Mouse (Mus musculus) kidney, embryonic 15.5 days (tissue): Measurements from ENCODE around the gene Mcu. TPM values are rescaled to one million over a fixed set of nuclear protein-coding genes. Genes with fewer than 3 reads are reported as not detected.
A peak's percentile ranks its signal among the peaks of the same experiment; 100 is the strongest.

Experiments used
- ATAC-seq: fragments of 200-750 bp; cut with Nextera tagmentation; replicated peaks from 2 replicates; pipeline ENCODE4 v1.8.0; 2017; ENCODE audit warnings: moderate TSS enrichment; ENCODE audit not compliant: low FRiP score
- H3K27ac ChIP-seq: fragments of 300-500 bp; sonication (generic); 2 replicates; pipeline ENCODE4 v1.5.1; 2015; ENCODE audit warnings: mild to moderate bottlenecking, inconsistent platforms
- H3K27me3 ChIP-seq: fragments of 300-500 bp; sonication (generic); 2 replicates; pipeline ENCODE4 v1.6.1; 2015; ENCODE audit warnings: inconsistent platforms
- H3K36me3 ChIP-seq: fragments of 300-500 bp; sonication (generic); 2 replicates; pipeline ENCODE4 v1.6.1; 2015; ENCODE audit warnings: inconsistent platforms
- H3K4me1 ChIP-seq: fragments of 300-500 bp; sonication (generic); 2 replicates; pipeline ENCODE4 v1.6.1; 2015; ENCODE audit warnings: inconsistent platforms
- H3K4me2 ChIP-seq: fragments of 300-500 bp; sonication (generic); 2 replicates; pipeline ENCODE4 v1.6.1; 2015; ENCODE audit warnings: moderate library complexity, mild to moderate bottlenecking, inconsistent platforms
- H3K4me3 ChIP-seq: fragments of 300-500 bp; sonication (generic); replicated peaks from 2 replicates; pipeline ENCODE4 v1.5.1; 2015; ENCODE audit warnings: mild to moderate bottlenecking, inconsistent platforms
- H3K9ac ChIP-seq: fragments of 300-500 bp; sonication (generic); 2 replicates; pipeline ENCODE4 v1.6.1; 2015; ENCODE audit warnings: mild to moderate bottlenecking, inconsistent platforms
- H3K9me3 ChIP-seq: fragments of 300-500 bp; sonication (generic); replicated peaks from 2 replicates; pipeline ENCODE4 v1.6.1; 2016; ENCODE audit warnings: inconsistent platforms
- WGBS: fragments of 180-500 bp; shearing (Covaris S2); methylation state at CpG from one replicate; pipeline ENCODE4 v1.1.7; 2015; ENCODE audit warnings: mixed read lengths; 5-methylcytosine and 5-hydroxymethylcytosine counted together
- polyA plus RNA-seq: library from polyadenylated mRNA; unstranded; fragments of >200 nt; fragmentation: Nextera tagmentation; extraction: Ambion mirVana; gene quantifications from 2 replicates; pipeline ENCODE4 v1.2.1, GENCODE M21; 2015

Mcu gene
- polyA plus RNA-seq, 1 experiment from 2014 or later, result 34.8 TPM

DNA sequence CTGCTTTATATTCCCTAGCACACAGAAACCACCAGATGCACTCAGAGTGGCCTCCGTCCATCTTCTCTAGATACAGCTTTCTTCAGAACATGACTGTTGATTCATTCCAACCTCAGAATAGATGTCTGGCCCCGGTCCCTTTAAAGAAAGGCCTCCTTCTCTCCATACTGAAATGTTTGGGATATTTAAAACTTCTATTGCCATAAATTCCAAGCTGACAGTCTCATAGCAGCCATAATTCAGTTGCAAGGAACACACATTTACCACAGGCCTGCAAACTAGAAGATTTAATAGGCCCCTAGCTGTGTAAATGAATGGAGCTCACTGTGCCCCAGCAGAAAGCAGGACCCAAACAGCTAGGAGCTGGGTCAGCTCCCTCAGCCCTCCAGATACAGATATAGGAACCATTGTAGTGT is 50.5 kb downstream of the Mcu start:
- H3K4me1 ChIP-seq, result peaks cover 54% of the 10 kb centered on the region
- peaks cover 4% of the 10 kb centered on the region; the same call in 1 of the 2 replicates for H3K36me3 ChIP-seq
- no peaks in the 10 kb centered on the region for H3K27me3 ChIP-seq
- ATAC-seq, result 0 out of 2 replicates have a peak, but pooled peaks have one; percentile 10
- H3K27ac ChIP-seq, result 0 out of 2 replicates have a peak overlapping the region, but pooled peaks have one; percentile 37
- H3K9ac ChIP-seq, result no peak overlapping the region
- whole genome bisulfite sequencing, result 56% methylated on average over 2 of the region's 2 CpGs
- H3K4me3 ChIP-seq, result no peak overlapping the region
- H3K4me2 ChIP-seq, result no peak overlapping the region
- no peaks in the 10 kb centered on the region for H3K9me3 ChIP-seq

DNA sequence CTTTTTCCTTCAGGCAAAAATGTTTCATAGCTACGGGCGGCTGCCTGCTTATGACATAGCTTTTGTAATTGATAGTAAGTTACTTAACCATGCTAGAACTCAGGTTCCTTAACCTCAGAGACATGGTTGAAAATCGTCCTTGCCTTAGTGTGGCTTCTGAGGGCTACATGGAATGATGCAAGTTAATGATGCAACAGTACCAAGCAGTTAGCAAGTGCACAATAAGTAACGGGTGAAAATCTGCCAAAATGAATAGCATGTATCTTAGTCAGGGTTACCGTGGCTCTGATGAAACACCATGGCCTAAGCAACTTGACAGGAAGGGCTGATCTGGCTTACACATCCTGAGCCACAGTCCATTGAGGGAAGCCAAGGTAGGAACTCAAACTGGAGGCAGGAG is 51.9 kb downstream of the Mcu start:
- Histone ChIP-seq H3K4me3 (no peak overlapping the region), H3K36me3 (peaks cover 4% of the 10 kb centered on the region; the same call in 1 of the 2 replicates), H3K9ac (no peak overlapping the region), H3K4me1 (peaks cover 44% of the 10 kb centered on the region), H3K9me3 (no peaks in the 10 kb centered on the region), H3K27me3 (no peaks in the 10 kb centered on the region), H3K4me2 (no peak overlapping the region), H3K27ac (no peak overlapping the region)
- WGBS, result 72% methylated on average over 5 of the region's 5 CpGs
- no peak for ATAC-seq

DNA sequence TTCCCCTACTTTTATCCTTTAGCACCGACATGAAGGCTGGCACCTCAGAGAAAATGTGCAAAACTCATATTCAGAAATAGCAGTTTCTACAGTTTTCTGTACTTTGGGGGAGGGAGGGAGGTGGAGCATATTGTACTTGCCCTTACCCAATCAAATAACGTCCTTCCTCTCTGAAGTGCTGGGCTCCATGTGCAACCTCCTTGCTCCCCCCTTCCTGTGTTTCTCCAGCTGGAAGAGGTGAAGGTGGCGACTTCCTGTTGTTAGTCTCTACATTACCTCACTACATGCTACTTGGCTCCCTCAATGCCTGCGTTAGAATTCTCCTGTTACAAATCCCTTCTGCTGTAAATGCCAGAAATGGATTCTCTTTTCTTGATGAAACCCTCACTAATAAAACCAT is 54.0 kb downstream of the Mcu start:
- no peaks in the 10 kb centered on the region for H3K9me3 ChIP-seq
- no peak overlapping the region for H3K4me3 ChIP-seq
- no peak overlapping the region for H3K9ac ChIP-seq
- no peaks in the 10 kb centered on the region for H3K27me3 ChIP-seq
- H3K27ac ChIP-seq, result no peak overlapping the region
- peaks cover 30% of the 10 kb centered on the region for H3K4me1 ChIP-seq
- H3K4me2 ChIP-seq, result no peak overlapping the region
- WGBS, result 43% methylated on average over 4 of the region's 4 CpGs
- H3K36me3 ChIP-seq, result peaks cover 3% of the 10 kb centered on the region; the same call in 1 of the 2 replicates
- no peak for ATAC-seq

DNA sequence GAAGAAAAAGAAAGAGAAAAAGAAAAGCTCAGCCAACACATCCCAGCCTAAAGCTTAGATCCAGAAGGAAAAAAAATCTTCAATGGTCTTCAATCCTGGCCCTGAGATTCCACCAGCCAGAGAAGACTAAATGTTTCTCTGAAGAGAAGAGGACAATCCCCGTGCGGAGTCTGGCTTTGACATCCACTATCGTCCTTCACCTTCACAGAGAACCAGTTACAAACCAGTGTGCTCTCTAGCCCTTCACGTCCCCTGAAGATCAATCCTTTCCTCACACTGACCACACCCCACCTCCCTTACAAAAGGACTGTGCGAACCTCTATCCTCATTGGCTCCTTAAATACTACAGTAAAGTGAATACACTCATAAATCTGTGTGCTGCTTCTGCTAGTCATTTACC is 56.4 kb downstream of the Mcu start:
- Histone ChIP-seq H3K9me3 (no peaks in the 10 kb centered on the region), H3K9ac (no peak overlapping the region), H3K36me3 (no peaks in the 10 kb centered on the region), H3K4me1 (peaks cover 25% of the 10 kb centered on the region), H3K27me3 (no peaks in the 10 kb centered on the region), H3K4me3 (no peak overlapping the region), H3K4me2 (no peak overlapping the region), H3K27ac (no peak overlapping the region)
- no peak for ATAC-seq
- 93% methylated on average over 5 of the region's 5 CpGs for WGBS

DNA sequence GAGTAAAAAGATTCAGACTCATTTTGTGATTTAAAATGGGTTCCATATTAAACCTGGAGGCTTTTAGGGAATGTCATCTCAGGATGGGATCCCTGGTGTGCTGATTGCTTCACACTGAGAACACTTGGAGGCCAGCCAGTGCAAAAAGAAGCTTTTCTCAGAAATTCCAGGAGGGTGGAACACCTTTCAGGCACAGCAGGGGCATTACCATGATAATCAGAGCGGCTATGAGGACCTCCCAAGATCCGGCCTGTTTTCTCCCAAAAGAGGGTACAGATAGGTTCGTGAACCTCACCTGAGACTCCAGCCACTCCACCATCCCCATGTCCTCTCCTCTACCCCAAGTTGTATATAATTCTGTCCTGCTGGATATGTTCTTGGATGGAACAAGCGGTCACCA is 57.9 kb downstream of the Mcu start:
- Histone ChIP-seq H3K36me3 (no peaks in the 10 kb centered on the region), H3K9me3 (peaks cover 3% of the 10 kb centered on the region; the same call in 1 of the 2 replicates), H3K27ac (no peak overlapping the region), H3K4me2 (no peak overlapping the region), H3K4me1 (peaks cover 16% of the 10 kb centered on the region; the same call in 1 of the 2 replicates), H3K9ac (no peak overlapping the region), H3K27me3 (no peaks in the 10 kb centered on the region), H3K4me3 (no peak overlapping the region)
- no peak for ATAC-seq
- WGBS, result 86% methylated on average over 4 of the region's 4 CpGs

DNA sequence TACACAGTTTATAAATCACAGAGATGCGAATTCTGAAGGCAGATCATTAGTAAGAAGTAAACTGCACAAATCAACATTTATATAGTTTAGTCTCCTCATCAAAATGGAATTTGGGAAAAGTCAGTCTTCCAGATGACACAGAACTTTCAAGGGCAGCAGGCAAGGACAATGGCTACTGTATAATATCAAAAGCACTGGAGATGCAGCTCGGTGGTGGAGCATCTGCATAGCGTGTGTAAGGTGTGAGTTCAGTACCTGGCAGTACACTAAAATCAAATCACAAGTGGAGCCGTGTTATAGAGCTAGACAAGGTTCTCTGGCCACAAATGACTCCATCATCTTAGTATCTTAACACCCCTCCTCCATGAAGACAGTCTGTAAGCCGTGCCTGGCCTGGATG is 58.3 kb downstream of the Mcu start:
- Histone ChIP-seq H3K4me2 (no peak overlapping the region), H3K27ac (no peak overlapping the region), H3K36me3 (no peaks in the 10 kb centered on the region), H3K27me3 (no peaks in the 10 kb centered on the region), H3K4me3 (no peak overlapping the region), H3K4me1 (peaks cover 16% of the 10 kb centered on the region; the same call in 1 of the 2 replicates), H3K9ac (no peak overlapping the region), H3K9me3 (peaks cover 3% of the 10 kb centered on the region; the same call in 1 of the 2 replicates)
- 91% methylated on average over 5 of the region's 5 CpGs for WGBS
- ATAC-seq, result no peak

DNA sequence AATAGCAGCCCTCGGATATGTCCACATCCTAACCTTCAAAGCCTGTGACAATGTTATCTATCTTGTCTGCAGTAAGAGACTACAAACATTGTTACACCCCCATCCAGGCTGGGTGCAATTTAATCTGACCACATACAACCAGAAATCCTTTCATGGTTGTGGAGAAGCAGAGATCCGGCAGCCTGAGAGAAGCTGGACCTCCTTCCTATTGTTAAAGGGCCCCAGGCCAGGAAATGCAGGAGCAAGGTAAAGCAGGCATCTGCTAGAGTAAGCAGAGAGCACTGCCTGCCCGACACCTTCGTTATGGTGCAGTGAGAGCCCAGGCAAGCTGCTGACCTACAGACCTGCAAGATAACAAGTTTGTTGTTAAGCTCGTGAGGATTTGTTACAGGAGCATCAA is 60.0 kb downstream of the Mcu start:
- no peak overlapping the region for H3K4me3 ChIP-seq
- H3K9ac ChIP-seq, result no peak overlapping the region
- H3K4me2 ChIP-seq, result no peak overlapping the region
- H3K4me1 ChIP-seq, result peaks cover 13% of the 10 kb centered on the region; the same call in 1 of the 2 replicates
- no peak overlapping the region for H3K27ac ChIP-seq
- peaks cover 3% of the 10 kb centered on the region; the same call in 1 of the 2 replicates for H3K9me3 ChIP-seq
- H3K27me3 ChIP-seq, result no peaks in the 10 kb centered on the region
- no peaks in the 10 kb centered on the region for H3K36me3 ChIP-seq
- 36% methylated on average over 5 of the region's 5 CpGs for WGBS
- no peak for ATAC-seq

DNA sequence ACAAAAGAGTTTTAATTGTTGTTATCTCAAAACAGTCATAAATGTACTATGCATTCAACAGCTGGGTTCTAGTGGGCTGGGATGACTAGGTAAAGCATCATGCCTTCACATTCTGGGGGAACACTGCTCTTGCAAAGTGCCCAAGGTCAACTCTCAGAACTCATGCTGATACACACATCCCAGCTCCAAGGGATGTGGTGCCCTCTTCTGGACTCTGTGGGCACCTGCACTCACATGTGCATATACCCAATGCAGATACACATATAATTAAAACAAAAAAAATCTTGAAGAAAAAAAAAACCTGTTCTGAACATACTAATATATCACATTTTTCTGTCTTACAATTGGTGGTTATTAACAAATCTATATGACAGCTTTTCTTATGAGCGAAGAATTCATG is 62.2 kb downstream of the Mcu start:
- no peak overlapping the region for H3K4me3 ChIP-seq
- H3K4me2 ChIP-seq, result no peak overlapping the region
- H3K9ac ChIP-seq, result no peak overlapping the region
- ATAC-seq, result no peak
- H3K36me3 ChIP-seq, result no peaks in the 10 kb centered on the region
- no peak overlapping the region for H3K27ac ChIP-seq
- 98% methylated on average over 1 of the region's 1 CpGs for WGBS
- peaks cover 3% of the 10 kb centered on the region; the same call in 1 of the 2 replicates for H3K9me3 ChIP-seq
- peaks cover 13% of the 10 kb centered on the region; the same call in 1 of the 2 replicates for H3K4me1 ChIP-seq
- no peaks in the 10 kb centered on the region for H3K27me3 ChIP-seq

DNA sequence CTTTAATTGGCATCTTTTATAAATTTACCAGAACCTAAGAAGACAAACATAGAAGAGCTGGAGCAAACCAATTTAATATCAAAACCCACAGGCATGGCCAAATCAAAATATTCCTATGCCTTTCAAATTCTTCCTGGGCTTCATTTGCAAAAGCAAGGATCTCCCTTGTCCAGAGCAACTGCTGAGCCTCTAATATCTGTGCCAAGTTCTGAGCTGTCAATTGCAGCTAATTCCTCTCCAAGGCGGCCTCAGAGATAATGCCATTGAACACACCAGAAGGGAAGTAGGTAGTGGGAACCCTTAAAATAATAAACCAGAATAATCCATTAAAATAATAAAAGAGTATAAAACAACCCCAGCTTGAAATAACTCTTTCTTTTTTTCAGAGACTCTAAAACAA is 64.0 kb downstream of the Mcu start:
- no peak for ATAC-seq
- no peak overlapping the region for H3K4me2 ChIP-seq
- WGBS, result 82% methylated on average over 1 of the region's 1 CpGs
- no peaks in the 10 kb centered on the region for H3K27me3 ChIP-seq
- H3K27ac ChIP-seq, result no peak overlapping the region
- H3K9ac ChIP-seq, result no peak overlapping the region
- peaks cover 13% of the 10 kb centered on the region; the same call in 1 of the 2 replicates for H3K4me1 ChIP-seq
- H3K36me3 ChIP-seq, result no peaks in the 10 kb centered on the region
- H3K9me3 ChIP-seq, result peaks cover 3% of the 10 kb centered on the region; the same call in 1 of the 2 replicates
- H3K4me3 ChIP-seq, result no peak overlapping the region

DNA sequence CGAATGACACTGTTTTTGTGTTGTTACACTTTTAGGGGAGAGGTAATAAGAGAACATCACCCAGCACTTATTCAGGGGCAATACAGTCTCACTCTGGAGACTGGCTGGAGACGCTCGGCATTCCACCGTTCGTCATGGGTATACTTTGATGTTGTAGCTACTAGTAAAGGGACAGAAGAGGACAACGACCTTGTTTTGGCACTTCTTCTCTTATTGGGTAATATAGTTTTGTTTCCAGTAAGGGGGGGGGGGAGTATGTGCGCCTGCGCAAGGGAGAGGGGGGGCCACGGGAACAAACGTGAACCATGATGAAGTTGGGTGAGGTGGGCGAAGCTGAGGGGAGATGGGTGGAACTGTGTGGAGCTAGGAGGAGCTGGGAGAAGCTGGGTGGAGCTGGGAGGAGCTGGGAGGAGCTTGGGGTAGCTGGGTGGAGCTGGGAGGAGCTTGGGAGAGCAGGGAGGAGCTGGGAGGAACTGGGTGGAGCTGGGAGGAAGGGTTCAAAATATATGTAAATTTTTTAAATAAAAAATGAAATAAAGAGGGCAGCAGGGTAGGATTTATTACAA is 67.6 kb downstream of the Mcu start:
- peaks cover 10% of the 10 kb centered on the region for H3K9me3 ChIP-seq
- H3K27ac ChIP-seq, result no peak overlapping the region
- H3K4me2 ChIP-seq, result no peak overlapping the region
- H3K4me3 ChIP-seq, result no peak overlapping the region
- ATAC-seq, result no peak
- peaks cover 9% of the 10 kb centered on the region for H3K36me3 ChIP-seq
- no peaks in the 10 kb centered on the region for H3K27me3 ChIP-seq
- H3K9ac ChIP-seq, result no peak overlapping the region
- no peaks in the 10 kb centered on the region for H3K4me1 ChIP-seq
- 66% methylated on average over 11 of the region's 11 CpGs for WGBS

DNA sequence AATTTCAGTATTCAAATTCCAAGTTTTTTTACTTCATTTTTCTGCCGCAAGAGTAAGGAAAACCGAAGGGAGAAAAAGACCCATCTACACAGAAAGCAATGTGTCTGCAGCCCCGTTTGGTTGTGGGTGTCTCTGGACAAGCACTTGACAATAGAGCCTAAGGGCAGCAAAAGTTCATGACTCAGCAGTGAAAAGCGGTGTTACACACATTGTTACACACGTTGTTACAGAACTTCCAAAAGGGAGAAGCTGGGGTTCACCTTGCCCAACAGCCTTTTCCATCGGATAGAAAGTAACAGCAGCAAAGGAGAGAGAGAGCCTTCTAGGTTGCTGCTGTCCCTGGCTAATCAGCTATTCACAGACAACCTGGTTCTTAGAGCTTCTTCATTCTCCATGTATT is 68.3 kb downstream of the Mcu start:
- WGBS, result 81% methylated on average over 6 of the region's 6 CpGs
- Histone ChIP-seq H3K4me1 (no peaks in the 10 kb centered on the region), H3K9ac (no peak overlapping the region), H3K27me3 (no peaks in the 10 kb centered on the region), H3K4me2 (no peak overlapping the region), H3K4me3 (no peak overlapping the region), H3K9me3 (peaks cover 10% of the 10 kb centered on the region), H3K36me3 (peaks cover 9% of the 10 kb centered on the region), H3K27ac (no peak overlapping the region)
- ATAC-seq, result no peak

DNA sequence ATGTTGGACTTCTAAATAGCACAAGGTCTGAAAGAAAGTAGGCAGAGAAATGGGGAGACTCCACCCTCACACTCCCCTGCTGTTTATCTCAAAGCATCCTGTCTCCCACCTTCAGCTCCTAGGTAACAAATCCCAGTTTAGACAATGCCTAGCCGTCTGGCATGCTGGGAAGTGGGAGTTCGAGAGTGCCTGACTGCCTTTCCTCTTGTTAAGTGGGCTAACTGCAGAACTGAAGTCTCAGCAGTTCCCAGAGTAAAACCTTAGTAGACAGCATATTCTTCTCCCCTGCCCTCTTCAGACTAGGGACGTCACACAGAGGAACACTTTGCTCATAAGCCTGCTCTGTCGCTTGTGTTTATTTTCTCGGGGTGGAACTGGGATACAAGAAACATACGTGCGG is 69.1 kb downstream of the Mcu start:
- no peak overlapping the region for H3K4me2 ChIP-seq
- H3K9ac ChIP-seq, result no peak overlapping the region
- ATAC-seq, result no peak
- 74% methylated on average over 7 of the region's 7 CpGs for WGBS
- H3K4me1 ChIP-seq, result no peaks in the 10 kb centered on the region
- H3K9me3 ChIP-seq, result peaks cover 10% of the 10 kb centered on the region
- no peak overlapping the region for H3K4me3 ChIP-seq
- H3K36me3 ChIP-seq, result peaks cover 9% of the 10 kb centered on the region
- no peaks in the 10 kb centered on the region for H3K27me3 ChIP-seq
- H3K27ac ChIP-seq, result no peak overlapping the region

DNA sequence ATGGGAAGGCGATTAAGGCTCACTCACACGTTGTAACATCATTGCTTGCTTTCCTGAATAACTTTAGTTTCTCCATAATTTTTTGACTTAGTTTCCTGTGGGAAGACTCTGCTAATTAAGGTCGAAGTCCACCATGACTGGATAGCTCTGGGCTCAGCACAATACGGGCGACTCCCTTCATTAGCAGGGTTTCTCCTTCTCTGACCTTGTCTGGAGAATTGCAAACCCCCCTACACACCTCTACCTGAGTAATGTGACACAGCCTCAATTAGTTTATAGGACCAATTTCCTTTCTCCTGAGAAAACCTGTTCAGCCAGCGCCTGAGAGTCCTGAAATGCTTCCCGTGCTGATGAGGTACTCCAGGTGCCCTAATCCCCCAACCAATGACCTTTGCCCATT is 71.3 kb downstream of the Mcu start:
- H3K4me2 ChIP-seq, result no peak overlapping the region
- no peak for ATAC-seq
- peaks cover 15% of the 10 kb centered on the region for H3K4me1 ChIP-seq
- peaks cover 9% of the 10 kb centered on the region for H3K36me3 ChIP-seq
- H3K4me3 ChIP-seq, result no peak overlapping the region
- H3K9me3 ChIP-seq, result peaks cover 10% of the 10 kb centered on the region
- no peaks in the 10 kb centered on the region for H3K27me3 ChIP-seq
- 76% methylated on average over 7 of the region's 7 CpGs for WGBS
- no peak overlapping the region for H3K27ac ChIP-seq
- H3K9ac ChIP-seq, result no peak overlapping the region
